Mouse (Mus musculus): ENCODE measurements around the gene Deup1. TPM values are rescaled to one million over a fixed set of nuclear protein-coding genes. Genes with fewer than 3 reads are reported as not detected.

The Deup1 gene
- polyA plus RNA-seq, 1 experiment from 2014 or later, result 0.13 TPM

DNA sequence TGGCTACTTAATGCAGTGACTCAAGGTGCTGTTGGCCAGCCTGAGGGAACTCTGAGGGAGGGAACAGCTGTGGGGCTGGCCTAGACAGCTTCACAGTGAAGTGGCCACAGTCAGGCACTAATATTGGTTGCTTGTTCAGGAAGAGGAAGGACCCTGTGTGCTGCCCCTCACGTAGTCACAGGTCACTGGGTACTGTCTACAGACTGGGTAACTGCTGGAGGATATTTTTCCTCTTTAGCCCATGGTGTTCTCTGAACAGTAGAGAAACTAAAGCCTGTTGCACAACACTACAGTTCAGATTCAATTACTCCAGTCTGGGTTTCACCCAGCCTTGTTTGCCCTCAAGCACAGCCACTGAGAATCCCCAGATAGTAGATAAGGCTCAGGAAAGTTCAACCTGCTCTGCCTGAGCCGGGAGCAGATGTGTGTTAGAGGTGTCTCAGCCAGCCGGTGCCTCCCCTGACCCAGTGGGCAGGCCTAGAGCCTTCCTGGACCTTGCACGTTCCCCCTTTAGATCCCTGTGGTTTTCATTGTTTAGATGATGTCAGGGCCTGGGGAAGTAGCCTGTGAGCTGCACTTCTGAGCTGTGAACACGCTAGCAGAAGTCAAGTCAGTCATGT, 85.9 kb downstream of the Deup1 start:
- DNase-seq (peak; percentile 49), ATAC-seq (peak; percentile 96)
- TF ChIP-seq CTCF (IDR thresholded peaks at IDR 0.05; ENCODE audit: low read depth), result no peak
- no peak for TF ChIP-seq EP300 (IDR thresholded peaks at IDR 0.05; ENCODE audit: low read depth)
- H3K27ac ChIP-seq (ENCODE audit: low read depth), result peak overlapping the region; percentile 90
- 19% methylated on average over 5 of the region's 5 CpGs for WGBS (ENCODE audit: insufficient replicate concordance)
- H3K36me3 ChIP-seq (replicated peaks; ENCODE audit: insufficient read depth, low read length), result no peaks in the 10 kb centered on the region
- no peaks in the 10 kb centered on the region for H3K9me3 ChIP-seq (ENCODE audit: low read length)
- H3K4me1 ChIP-seq (ENCODE audit: insufficient read depth), result peaks cover 32% of the 10 kb centered on the region
- no peak overlapping the region for H3K4me2 ChIP-seq (ENCODE audit: low read depth, low read length)
- H3K27me3 ChIP-seq (ENCODE audit: insufficient read depth, low read length), result no peaks in the 10 kb centered on the region
- H3K9ac ChIP-seq (replicated peaks), result peak overlapping the region; percentile 30; the same call in 1 of the 2 replicates
- H3K4me3 ChIP-seq (ENCODE audit: low read depth, low read length), result no peak overlapping the region

DNA sequence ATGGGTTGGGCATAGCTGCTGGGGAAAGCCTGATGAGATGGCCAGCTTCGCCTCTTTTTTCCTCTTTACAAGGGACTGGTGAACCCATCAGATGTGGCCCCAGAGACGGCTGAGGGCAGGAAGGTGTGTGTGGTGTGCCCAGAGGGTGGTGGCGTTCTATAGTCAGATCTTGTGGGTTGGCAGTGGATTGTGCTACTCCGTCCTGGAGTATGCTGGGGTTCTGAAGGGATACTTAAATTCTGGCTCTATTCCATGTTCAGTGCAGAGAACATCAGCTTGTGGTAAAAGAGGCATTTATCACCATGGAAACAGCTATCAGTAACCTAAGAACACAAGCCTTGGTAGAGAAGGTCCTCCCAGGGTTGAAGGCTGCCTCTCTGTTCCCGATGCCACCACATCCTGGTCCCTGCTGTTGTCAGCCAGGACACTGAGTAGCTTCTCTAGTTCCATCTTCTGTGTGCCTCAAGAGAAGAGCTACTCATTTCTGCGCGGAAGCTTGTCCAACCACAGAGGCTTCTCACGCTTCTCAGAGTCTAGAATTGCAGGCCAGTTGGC, 88.7 kb downstream of the Deup1 start:
- no peak overlapping the region for H3K4me3 ChIP-seq (ENCODE audit: low read depth, low read length)
- WGBS (ENCODE audit: insufficient replicate concordance), result 80% methylated on average over 8 of the region's 8 CpGs
- H3K36me3 ChIP-seq (replicated peaks; ENCODE audit: insufficient read depth, low read length), result no peaks in the 10 kb centered on the region
- ATAC-seq (no peak), DNase-seq (no peak)
- H3K9ac ChIP-seq (replicated peaks), result no peak overlapping the region
- TF ChIP-seq CTCF (IDR thresholded peaks at IDR 0.05; ENCODE audit: low read depth) (no peak), EP300 (IDR thresholded peaks at IDR 0.05; ENCODE audit: low read depth) (no peak)
- no peak overlapping the region for H3K27ac ChIP-seq (ENCODE audit: low read depth)
- no peaks in the 10 kb centered on the region for H3K27me3 ChIP-seq (ENCODE audit: insufficient read depth, low read length)
- peaks cover 42% of the 10 kb centered on the region for H3K4me1 ChIP-seq (ENCODE audit: insufficient read depth)
- no peak overlapping the region for H3K4me2 ChIP-seq (ENCODE audit: low read depth, low read length)
- H3K9me3 ChIP-seq (ENCODE audit: low read length), result no peaks in the 10 kb centered on the region

DNA sequence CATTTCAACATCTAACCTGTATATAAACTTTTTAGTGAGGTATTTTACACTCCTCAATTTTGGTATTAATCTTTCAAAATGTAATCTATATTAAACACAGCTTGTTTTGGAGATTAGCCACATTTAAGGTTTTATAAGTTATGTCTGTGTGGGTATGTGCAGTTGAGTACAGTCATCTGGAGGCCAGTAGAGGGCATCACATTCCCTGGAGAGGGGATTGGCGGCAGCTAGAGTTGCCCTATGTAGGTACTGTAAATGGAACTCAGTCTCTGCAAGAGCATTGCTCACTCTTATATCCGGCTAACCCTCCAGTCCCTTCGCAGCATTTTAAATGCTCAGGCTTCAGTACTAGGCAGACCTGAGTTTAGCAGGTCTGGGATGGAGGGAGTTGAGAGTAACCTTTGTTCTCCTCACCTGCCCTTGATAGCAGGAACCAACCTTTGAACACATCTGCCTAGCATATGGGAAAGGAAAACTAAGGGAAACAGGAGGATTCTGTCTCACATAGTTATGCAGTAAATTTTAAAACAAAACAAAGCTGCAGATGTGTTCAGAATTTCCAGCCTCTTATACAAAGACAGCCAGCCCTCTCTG, 90.2 kb downstream of the Deup1 start:
- H3K9ac ChIP-seq (replicated peaks), result no peak overlapping the region
- peaks cover 43% of the 10 kb centered on the region for H3K4me1 ChIP-seq (ENCODE audit: insufficient read depth)
- no peaks in the 10 kb centered on the region for H3K36me3 ChIP-seq (replicated peaks; ENCODE audit: insufficient read depth, low read length)
- no peak for TF ChIP-seq EP300 (IDR thresholded peaks at IDR 0.05; ENCODE audit: low read depth)
- peak; percentile 38 for TF ChIP-seq CTCF (IDR thresholded peaks at IDR 0.05; ENCODE audit: low read depth)
- H3K9me3 ChIP-seq (ENCODE audit: low read length), result no peaks in the 10 kb centered on the region
- H3K27me3 ChIP-seq (ENCODE audit: insufficient read depth, low read length), result no peaks in the 10 kb centered on the region
- H3K27ac ChIP-seq (ENCODE audit: low read depth), result peak overlapping the region; percentile 66
- no peak overlapping the region for H3K4me3 ChIP-seq (ENCODE audit: low read depth, low read length)
- DNase-seq (no peak), ATAC-seq (no peak)
- no peak overlapping the region for H3K4me2 ChIP-seq (ENCODE audit: low read depth, low read length)
- 53% methylated on average over 3 of the region's 3 CpGs for WGBS (ENCODE audit: insufficient replicate concordance)

- Histone ChIP-seq H3K27me3 (ENCODE audit: insufficient read depth, low read length) (no peaks in the 10 kb centered on the region), H3K4me1 (ENCODE audit: insufficient read depth) (peaks cover 38% of the 10 kb centered on the region), H3K9me3 (ENCODE audit: low read length) (no peaks in the 10 kb centered on the region), H3K4me3 (ENCODE audit: low read depth, low read length) (no peak overlapping the region), H3K4me2 (ENCODE audit: low read depth, low read length) (no peak overlapping the region), H3K27ac (ENCODE audit: low read depth) (peak overlapping the region; percentile 67), H3K36me3 (replicated peaks; ENCODE audit: insufficient read depth, low read length) (no peaks in the 10 kb centered on the region), H3K9ac (replicated peaks) (no peak overlapping the region)
- TF ChIP-seq EP300 (IDR thresholded peaks at IDR 0.05; ENCODE audit: low read depth) (no peak), CTCF (IDR thresholded peaks at IDR 0.05; ENCODE audit: low read depth) (no peak)
- whole genome bisulfite sequencing (ENCODE audit: insufficient replicate concordance), result 65% methylated on average over 5 of the region's 5 CpGs
- DNase-seq (peak; percentile 39), ATAC-seq (peak; percentile 36)
Measured at GRCm38 (mm10) chr9:15536861-15537426, 90.8 kb downstream of the Deup1 start.

DNA sequence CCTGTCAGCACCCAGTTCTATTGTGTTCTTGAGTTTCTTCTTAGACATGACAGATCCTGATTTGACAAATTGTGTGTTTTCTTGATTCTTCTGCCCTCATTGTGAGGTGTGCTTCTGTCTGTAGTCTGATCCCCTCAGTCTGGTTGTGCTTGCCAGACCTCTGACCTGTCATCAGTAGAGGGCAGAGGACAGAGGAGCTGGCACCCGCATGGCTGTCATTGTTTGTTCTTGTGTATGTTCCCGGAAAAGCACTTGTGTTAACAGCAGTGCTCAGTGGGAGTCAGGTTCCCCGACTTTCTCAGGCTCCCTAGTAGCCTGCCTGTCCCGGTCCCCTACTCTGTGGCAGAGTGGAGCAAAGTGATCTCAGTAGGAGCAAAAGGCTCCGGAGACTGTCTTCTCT, 92.3 kb downstream of the Deup1 start:
- peak overlapping the region; percentile 76 for H3K27ac ChIP-seq (ENCODE audit: low read depth)
- DNase-seq, result peak; percentile 39
- peak; percentile 70 for ATAC-seq
- no peaks in the 10 kb centered on the region for H3K36me3 ChIP-seq (replicated peaks; ENCODE audit: insufficient read depth, low read length)
- H3K4me3 ChIP-seq (ENCODE audit: low read depth, low read length), result no peak overlapping the region
- peak overlapping the region; percentile 26; the same call in 1 of the 2 replicates for H3K9ac ChIP-seq (replicated peaks)
- H3K4me2 ChIP-seq (ENCODE audit: low read depth, low read length), result peak overlapping the region; percentile 65
- H3K4me1 ChIP-seq (ENCODE audit: insufficient read depth), result peaks cover 28% of the 10 kb centered on the region
- no peaks in the 10 kb centered on the region for H3K27me3 ChIP-seq (ENCODE audit: insufficient read depth, low read length)
- 43% methylated on average over 5 of the region's 5 CpGs for WGBS (ENCODE audit: insufficient replicate concordance)
- no peaks in the 10 kb centered on the region for H3K9me3 ChIP-seq (ENCODE audit: low read length)
- TF ChIP-seq CTCF (IDR thresholded peaks at IDR 0.05; ENCODE audit: low read depth) (no peak), EP300 (IDR thresholded peaks at IDR 0.05; ENCODE audit: low read depth) (no peak)

DNA sequence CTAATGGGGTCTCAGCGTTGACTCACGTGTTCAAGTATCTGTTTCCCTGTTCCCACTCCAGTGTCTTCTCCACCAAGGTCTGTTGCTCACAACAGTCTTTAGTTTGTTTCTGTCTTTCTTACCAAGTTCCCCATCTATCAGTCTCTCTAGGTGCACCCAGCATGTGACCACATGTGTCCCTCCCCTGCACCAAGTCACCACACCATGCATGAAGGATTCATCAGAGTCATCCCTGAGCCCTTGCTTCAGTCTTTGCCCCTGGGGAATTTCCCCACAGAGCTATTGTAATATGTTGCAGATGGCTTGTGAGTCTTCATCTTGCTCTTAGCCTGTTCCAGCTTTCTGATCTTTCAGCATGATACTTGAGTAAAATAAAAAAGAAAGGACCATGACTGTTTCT, 93.6 kb downstream of the Deup1 start:
- no peak for DNase-seq
- Histone ChIP-seq H3K9ac (replicated peaks) (no peak overlapping the region; the same call in 1 of the 2 replicates), H3K4me1 (ENCODE audit: insufficient read depth) (peaks cover 40% of the 10 kb centered on the region), H3K4me2 (ENCODE audit: low read depth, low read length) (peak overlapping the region; percentile 65), H3K4me3 (ENCODE audit: low read depth, low read length) (no peak overlapping the region), H3K36me3 (replicated peaks; ENCODE audit: insufficient read depth, low read length) (no peaks in the 10 kb centered on the region), H3K9me3 (ENCODE audit: low read length) (no peaks in the 10 kb centered on the region), H3K27me3 (ENCODE audit: insufficient read depth, low read length) (no peaks in the 10 kb centered on the region), H3K27ac (ENCODE audit: low read depth) (peak overlapping the region; percentile 74; the same call in 1 of the 2 replicates)
- WGBS (ENCODE audit: insufficient replicate concordance), result 85% methylated on average over 2 of the region's 2 CpGs
- ATAC-seq, result peak; percentile 17; the same call in 1 of the 2 replicates
- TF ChIP-seq EP300 (IDR thresholded peaks at IDR 0.05; ENCODE audit: low read depth), result no peak
- TF ChIP-seq CTCF (IDR thresholded peaks at IDR 0.05; ENCODE audit: low read depth), result no peak

Measured in liver, postnatal 0 days (tissue).